Mouse (Mus musculus) forebrain, postnatal 0 days (tissue): Measurements from ENCODE around the gene Csnk1d. TPM values are rescaled to one million over a fixed set of nuclear protein-coding genes. Genes with fewer than 3 reads are reported as not detected.

Experiments
- ATAC-seq: fragments of 200-750 bp; cut with Nextera tagmentation; 2 replicates; pipeline ENCODE4 v1.8.0; 2017; ENCODE audit warnings: mild to moderate bottlenecking, moderate library complexity
- DNase-seq: peaks from one replicate; pipeline ENCODE4 v3.0.0-alpha.2; 2015
- H3K27ac ChIP-seq: fragments of 300-500 bp; sonication (generic); 2 replicates; pipeline ENCODE4 v1.5.1; 2014; ENCODE audit warnings: low read depth, mild to moderate bottlenecking, antibody characterized with exemption, low read length, moderate library complexity, mixed read lengths
- H3K27me3 ChIP-seq: fragments of 300-500 bp; sonication (generic); 2 replicates; pipeline ENCODE4 v1.6.1; 2014; ENCODE audit warnings: mild to moderate bottlenecking, low read length, mixed read lengths; ENCODE audit not compliant: insufficient read depth
- H3K36me3 ChIP-seq: fragments of 300-500 bp; sonication (generic); 2 replicates; pipeline ENCODE4 v1.6.1; 2014; ENCODE audit warnings: mild to moderate bottlenecking, moderate library complexity; ENCODE audit not compliant: insufficient read depth
- H3K4me1 ChIP-seq: fragments of 300-500 bp; sonication (generic); 2 replicates; pipeline ENCODE4 v1.6.1; 2014; ENCODE audit warnings: antibody characterized with exemption; ENCODE audit not compliant: insufficient read depth
- H3K4me2 ChIP-seq: fragments of 300-500 bp; sonication (generic); 2 replicates; pipeline ENCODE4 v1.6.1; 2014; ENCODE audit warnings: low read depth, mild to moderate bottlenecking, moderate library complexity
- H3K4me3 ChIP-seq: fragments of 300-500 bp; sonication (generic); 2 replicates; pipeline ENCODE4 v1.5.1; 2014; ENCODE audit warnings: low read depth, low read length, mixed read lengths
- H3K9ac ChIP-seq: fragments of 300-500 bp; sonication (generic); 2 replicates; pipeline ENCODE4 v1.6.1; 2014; ENCODE audit warnings: mild to moderate bottlenecking
- H3K9me3 ChIP-seq: fragments of 300-500 bp; sonication (generic); 2 replicates; pipeline ENCODE4 v1.6.1; 2016; ENCODE audit warnings: low read length
- CTCF ChIP-seq: sonication (generic); IDR thresholded peaks from 2 replicates; pipeline ENCODE4 v1.5.1; 2016; ENCODE audit warnings: antibody characterized with exemption, control low read depth, low read depth
- WGBS: fragments of 180-500 bp; shearing (Covaris S2); extraction: QIAGEN DNeasy Blood & Tissue Kit; methylation state at CpG from one replicate; pipeline ENCODE4 v1.1.7; 2014; 5-methylcytosine and 5-hydroxymethylcytosine counted together
- polyA plus RNA-seq: library from polyadenylated mRNA; unstranded; fragments of >200 nt; fragmentation: Nextera tagmentation; extraction: Ambion mirVana; gene quantifications from 2 replicates; pipeline ENCODE4 v1.2.1, GENCODE M21; 2015
- total RNA-seq: library from RNA; depleted of rRNA; stranded (reverse); fragments of >200 nt; gene quantifications from 2 replicates; pipeline ENCODE4 v1.2.3, GENCODE M21; 2014; rRNA removed

Gene Csnk1d
- total RNA-seq (77.9 and 107 TPM in 2 replicates), polyA plus RNA-seq (84.8 and 108 TPM in 2 replicates)

- H3K4me3 ChIP-seq = peak within 1 kb of the TSS; percentile 96
- H3K9ac ChIP-seq = peak within 1 kb of the TSS; percentile 99
- DNase-seq = peak; percentile 98
- H3K4me1 ChIP-seq = peaks cover 25% of the 10 kb centered on the region
- H3K27ac ChIP-seq = peak within 1 kb of the TSS; percentile 96
- 2% methylated on average over 49 of the region's 59 CpGs for WGBS
- H3K9me3 ChIP-seq = no peaks in the 10 kb centered on the region
- H3K36me3 ChIP-seq = 0 out of 2 replicates have a peak, but pooled peaks cover under 1% of the 10 kb centered on the region
- H3K27me3 ChIP-seq = no peaks in the 10 kb centered on the region
- TF ChIP-seq CTCF = peak; percentile 33; the same call in 1 of the 2 replicates
- H3K4me2 ChIP-seq = peak within 1 kb of the TSS; percentile 71
- ATAC-seq = peak; percentile 94
These were observed at the start of gene Csnk1d for GRCm38 (mm10) chr11:120990951-120991526. Gene Csnk1d, minus strand, starts transcription at chr11:120991330.

GRCm38 (mm10) chr11:121039302-121039701, 48.2 kb upstream of the Csnk1d start, which contains the start of gene Cd7:
Gene Cd7, minus strand, starts transcription at chr11:121039418.
- H3K4me3 ChIP-seq = no peak within 1 kb of the TSS
- ATAC-seq (no peak), DNase-seq (no peak)
- H3K27ac ChIP-seq = no peak within 1 kb of the TSS
- no peak for TF ChIP-seq CTCF
- 82% methylated on average over 5 of the region's 5 CpGs for WGBS
- no peaks in the 10 kb centered on the region for H3K27me3 ChIP-seq
- H3K9ac ChIP-seq = no peak within 1 kb of the TSS
- H3K4me1 ChIP-seq = no peaks in the 10 kb centered on the region
- no peaks in the 10 kb centered on the region for H3K9me3 ChIP-seq
- no peaks in the 10 kb centered on the region for H3K36me3 ChIP-seq
- H3K4me2 ChIP-seq = no peak within 1 kb of the TSS

- no peaks in the 10 kb centered on the region for H3K27me3 ChIP-seq
- TF ChIP-seq CTCF = no peak
- WGBS = 87% methylated on average over 11 of the region's 11 CpGs
- H3K4me2 ChIP-seq = no peak overlapping the region
- H3K27ac ChIP-seq = no peak overlapping the region
- ATAC-seq (no peak), DNase-seq (no peak)
- no peaks in the 10 kb centered on the region for H3K36me3 ChIP-seq
- H3K9me3 ChIP-seq = no peaks in the 10 kb centered on the region
- no peak overlapping the region for H3K4me3 ChIP-seq
- H3K4me1 ChIP-seq = no peaks in the 10 kb centered on the region
- no peak overlapping the region for H3K9ac ChIP-seq
These were observed 47.5 kb upstream of the Csnk1d start for GRCm38 (mm10) chr11:121038366-121039240.

- Histone ChIP-seq H3K27me3 (no peaks in the 10 kb centered on the region), H3K4me1 (no peaks in the 10 kb centered on the region), H3K9me3 (no peaks in the 10 kb centered on the region), H3K4me2 (no peak overlapping the region), H3K27ac (no peak overlapping the region), H3K36me3 (no peaks in the 10 kb centered on the region), H3K4me3 (no peak overlapping the region), H3K9ac (no peak overlapping the region)
- 87% methylated on average over 5 of the region's 5 CpGs for WGBS
- no peak for TF ChIP-seq CTCF
- no peak for DNase-seq
- ATAC-seq = no peak
These were observed 42.0 kb upstream of the Csnk1d start for GRCm38 (mm10) chr11:121033118-121033517.

GRCm38 (mm10) chr11:121027259-121027658, 36.1 kb upstream of the Csnk1d start:
- no peak for TF ChIP-seq CTCF
- no peak overlapping the region for H3K27ac ChIP-seq
- no peaks in the 10 kb centered on the region for H3K36me3 ChIP-seq
- no peaks in the 10 kb centered on the region for H3K9me3 ChIP-seq
- no peak overlapping the region for H3K4me3 ChIP-seq
- no peaks in the 10 kb centered on the region for H3K4me1 ChIP-seq
- ATAC-seq = no peak
- H3K4me2 ChIP-seq = no peak overlapping the region
- no peak for DNase-seq
- 83% methylated on average over 7 of the region's 7 CpGs for WGBS
- H3K27me3 ChIP-seq = no peaks in the 10 kb centered on the region
- no peak overlapping the region for H3K9ac ChIP-seq

- Histone ChIP-seq H3K9me3 (no peaks in the 10 kb centered on the region), H3K4me2 (no peak overlapping the region), H3K36me3 (no peaks in the 10 kb centered on the region), H3K4me3 (no peak overlapping the region), H3K27me3 (no peaks in the 10 kb centered on the region), H3K27ac (no peak overlapping the region), H3K4me1 (no peaks in the 10 kb centered on the region), H3K9ac (no peak overlapping the region)
- no peak for TF ChIP-seq CTCF
- 68% methylated on average over 6 of the region's 6 CpGs for WGBS
- no peak for ATAC-seq
- DNase-seq = no peak
These were observed 33.0 kb upstream of the Csnk1d start for GRCm38 (mm10) chr11:121024163-121024562.

- Histone ChIP-seq H3K27me3 (no peaks in the 10 kb centered on the region), H3K9ac (no peak overlapping the region), H3K4me2 (no peak overlapping the region), H3K4me1 (no peaks in the 10 kb centered on the region), H3K9me3 (no peaks in the 10 kb centered on the region), H3K4me3 (no peak overlapping the region), H3K36me3 (no peaks in the 10 kb centered on the region), H3K27ac (no peak overlapping the region)
- 87% methylated on average over 5 of the region's 5 CpGs for WGBS
- DNase-seq (no peak), ATAC-seq (no peak)
- no peak for TF ChIP-seq CTCF
These were observed 28.4 kb upstream of the Csnk1d start for GRCm38 (mm10) chr11:121019501-121019900.
